Mouse (Mus musculus) spleen, postnatal 10 days (tissue): ENCODE measurements around the gene Gm15217.

Source experiments
- DNase-seq, 2 experiments: peaks; one replicate each; pipeline ENCODE4 v3.0.0; 2021 to 2022; ENCODE audit warnings: low spot score in 2 of 2

The Gm15217 gene

GRCm38 (mm10) chr14:46391621-46392170 lies 12.5 kb downstream of the Gm15217 start:
- DNase-seq: no peak

DNA sequence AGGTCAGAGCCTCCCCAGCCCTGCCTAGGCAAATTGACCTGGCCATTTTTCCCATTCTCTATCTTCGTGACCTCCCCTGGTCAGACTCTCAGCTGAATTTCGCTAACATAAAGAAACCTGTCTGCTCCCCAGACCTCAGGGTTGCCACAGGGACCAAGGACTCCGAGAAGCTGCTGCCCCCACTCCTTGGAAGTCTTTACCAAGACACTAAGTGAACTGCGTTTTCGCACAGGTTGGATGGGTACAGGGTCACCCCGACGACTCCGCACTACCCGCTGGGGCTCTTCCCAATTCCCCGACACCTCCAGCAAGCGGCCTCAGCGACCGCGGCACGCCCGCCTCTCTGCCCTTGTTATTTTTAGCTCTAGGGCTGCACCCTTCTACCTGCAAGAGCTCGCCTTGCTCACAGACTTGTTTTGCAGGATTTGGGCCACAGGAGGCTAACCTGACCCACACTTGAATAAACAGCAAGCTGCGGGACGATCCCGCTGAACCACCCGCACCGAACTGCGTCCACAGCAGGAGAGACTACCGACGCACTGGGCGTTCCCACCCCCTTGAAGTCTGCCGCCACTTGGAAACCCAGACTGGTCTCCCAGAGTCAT lies 19.0 kb downstream of the Gm15217 start:
- DNase-seq: no peak

GRCm38 (mm10) chr14:46399925-46400324 lies 20.7 kb downstream of the Gm15217 start:
- no peak for DNase-seq

DNA sequence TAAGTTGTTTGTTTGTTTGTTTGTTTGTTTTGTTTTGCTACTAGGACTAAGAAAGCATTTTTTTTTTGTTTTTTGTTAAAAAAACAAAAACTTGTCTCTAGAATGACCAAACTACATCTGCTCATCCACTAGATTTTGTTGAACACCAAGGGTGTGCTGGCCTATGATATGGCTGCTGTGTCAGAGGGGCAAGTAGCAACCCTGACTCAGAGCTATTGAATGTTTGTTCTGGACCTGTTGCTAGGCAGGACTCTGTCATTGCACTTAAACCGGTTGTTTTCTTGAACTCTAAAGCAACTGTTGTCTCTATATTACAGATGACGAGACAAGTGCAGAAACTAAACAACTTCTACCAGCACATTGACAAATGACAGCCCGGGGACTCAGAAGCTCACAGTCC lies 29.1 kb downstream of the Gm15217 start:
- no peak for DNase-seq

DNA sequence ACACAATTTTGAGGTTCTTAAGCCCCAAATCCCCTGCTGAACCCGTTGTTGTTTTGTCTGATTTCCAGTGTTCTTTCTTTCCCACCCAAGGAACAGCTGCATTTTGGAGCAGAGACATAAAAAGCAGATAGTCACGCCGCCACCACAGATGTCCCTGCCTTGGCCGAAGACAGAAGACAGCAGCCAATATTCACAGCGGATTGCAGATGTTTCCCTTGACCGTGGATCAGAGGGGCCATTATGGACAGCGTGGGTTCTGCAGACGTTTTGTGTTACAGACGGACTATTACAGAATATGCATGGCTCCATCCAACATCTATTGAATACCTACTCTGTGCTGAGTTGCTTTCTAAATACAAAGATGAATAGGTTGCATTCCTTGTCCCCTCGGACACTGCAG lies 29.8 kb downstream of the Gm15217 start:
- no peak for DNase-seq

DNA sequence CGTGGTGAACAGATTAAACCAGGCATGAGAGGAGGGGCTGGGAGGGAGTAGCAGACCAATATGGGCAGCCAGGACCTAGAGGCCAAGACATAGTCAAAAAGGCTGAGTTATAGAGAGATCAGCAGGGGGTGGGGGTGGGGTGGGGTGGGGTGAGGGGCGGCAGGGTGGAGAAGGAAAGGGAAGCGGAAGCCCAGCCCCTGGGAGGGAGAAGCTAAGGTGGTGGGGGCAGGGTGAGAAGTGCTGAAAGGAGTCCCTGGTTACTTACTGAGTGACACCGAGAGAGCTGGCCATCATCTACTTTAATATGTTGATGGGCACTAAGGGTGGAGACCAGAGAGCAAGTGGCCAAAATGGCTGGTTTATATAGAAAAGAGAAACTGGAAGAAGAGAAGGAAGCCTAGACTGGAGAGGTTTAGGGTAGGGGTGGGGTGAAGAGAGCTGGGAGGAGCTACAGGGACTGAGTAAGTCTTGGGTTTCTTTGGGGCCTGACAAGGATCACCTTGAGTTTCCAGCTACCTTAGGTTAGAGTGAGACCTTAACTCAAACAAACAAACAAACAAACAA lies 31.4 kb downstream of the Gm15217 start:
- DNase-seq: no peak

DNA sequence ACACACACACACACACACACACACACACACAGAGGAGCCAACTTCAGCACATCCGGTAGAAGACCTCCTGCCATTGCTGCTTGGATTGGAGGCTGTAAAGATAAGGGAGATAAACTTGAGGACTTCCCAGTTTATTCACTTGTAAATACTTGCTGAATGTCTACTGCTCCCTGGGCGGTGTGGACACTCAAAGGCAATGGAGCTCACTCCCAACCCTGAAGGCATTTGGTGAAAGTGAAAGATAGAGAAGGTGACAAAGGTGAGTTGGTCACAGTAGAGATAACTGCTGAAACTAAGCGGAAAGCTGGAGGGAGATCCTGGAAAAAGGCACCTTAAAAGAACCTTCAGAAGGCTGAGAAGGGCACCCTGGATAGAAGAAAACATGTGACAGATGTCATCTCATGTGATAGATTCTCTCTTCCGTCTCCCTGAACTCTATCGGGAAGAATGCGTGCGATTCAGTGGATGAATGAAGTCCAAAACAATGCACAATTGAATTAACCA lies 33.3 kb downstream of the Gm15217 start:
- no peak for DNase-seq

GRCm38 (mm10) chr14:46418371-46419097 lies 39.3 kb downstream of the Gm15217 start:
- no peak for DNase-seq

GRCm38 (mm10) chr14:46419269-46419668 lies 40.1 kb downstream of the Gm15217 start:
- no peak for DNase-seq

DNA sequence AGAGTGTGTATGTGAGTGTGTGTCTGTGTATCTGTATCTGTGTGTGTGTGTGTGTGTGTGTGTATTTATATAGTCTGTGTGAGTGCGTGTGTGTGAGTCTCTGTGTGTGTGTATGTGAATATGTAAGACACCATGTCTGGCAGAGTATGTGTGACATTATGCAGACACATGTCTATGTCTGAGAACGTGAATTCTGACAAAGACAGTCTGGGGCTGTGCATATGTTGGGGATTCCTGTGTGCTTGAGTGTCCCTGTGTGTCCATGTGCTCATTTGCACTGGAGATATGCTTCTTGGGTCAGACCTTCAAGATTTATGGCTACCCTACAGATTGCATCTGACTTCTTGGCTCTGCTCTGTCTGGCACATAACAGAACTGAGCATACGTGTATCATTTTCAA lies 42.6 kb downstream of the Gm15217 start:
- no peak for DNase-seq

DNA sequence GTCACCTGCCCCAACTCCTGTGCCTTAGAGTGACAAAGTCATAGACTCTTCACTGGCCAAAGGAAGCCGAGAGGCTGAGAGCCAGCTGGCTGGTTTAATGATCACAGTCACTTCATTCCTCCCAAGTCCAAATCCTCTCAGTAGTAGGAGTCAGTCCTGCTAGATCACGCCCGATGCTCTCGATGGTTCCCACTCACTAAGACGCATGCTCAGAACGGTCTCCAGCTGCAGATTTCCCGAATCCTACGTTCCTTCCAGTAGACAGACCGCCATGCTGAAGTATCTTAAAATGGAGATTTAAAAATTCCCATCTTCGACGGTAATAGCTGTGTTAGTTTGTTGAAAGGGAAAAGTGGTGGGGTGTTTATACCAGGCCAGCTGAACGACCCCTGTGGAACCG lies 48.0 kb downstream of the Gm15217 start:
- no peak for DNase-seq

DNA sequence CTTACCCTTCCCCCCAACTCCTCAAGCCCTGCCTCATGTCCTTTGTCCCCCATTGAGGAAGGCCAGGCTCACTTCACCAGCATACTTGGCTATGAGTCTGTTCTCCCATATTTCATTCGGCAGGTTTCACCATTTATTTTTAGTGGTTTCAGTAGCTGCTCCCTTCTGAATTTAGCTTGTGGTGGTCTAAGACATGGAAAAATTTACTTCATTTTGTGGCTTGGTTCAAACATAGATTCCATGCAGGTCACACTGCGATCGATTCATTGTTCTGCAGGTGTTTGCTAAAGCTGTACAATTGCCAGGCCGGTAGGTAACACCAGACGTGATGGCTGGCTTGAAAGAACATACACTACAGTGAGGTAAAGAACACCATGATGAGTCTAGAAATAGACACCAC lies 51.0 kb downstream of the Gm15217 start:
- DNase-seq: no peak
